Mouse (Mus musculus) heart, postnatal 10 days (tissue): ENCODE measurements around the gene Snapc3. TPM values are rescaled to one million over a fixed set of nuclear protein-coding genes. Genes with fewer than 3 reads are reported as not detected.

Source experiments
- DNase-seq, 2 experiments: peaks; one replicate each; pipeline ENCODE4 v3.0.0; 2021
- intact Hi-C: fragments of 180-260 bp; cut with DNase I; formaldehyde crosslinking; loops from one replicate; pipeline ENCODE4 v1.15.1; 2025
- total RNA-seq, 2 experiments: library from RNA; stranded (reverse); gene quantifications; 2 replicates each; pipeline ENCODE4 v1.2.3; 2021

Gene Snapc3
- 10 to 100 TPM; 24.0 to 25.6 TPM for total RNA-seq

DNA sequence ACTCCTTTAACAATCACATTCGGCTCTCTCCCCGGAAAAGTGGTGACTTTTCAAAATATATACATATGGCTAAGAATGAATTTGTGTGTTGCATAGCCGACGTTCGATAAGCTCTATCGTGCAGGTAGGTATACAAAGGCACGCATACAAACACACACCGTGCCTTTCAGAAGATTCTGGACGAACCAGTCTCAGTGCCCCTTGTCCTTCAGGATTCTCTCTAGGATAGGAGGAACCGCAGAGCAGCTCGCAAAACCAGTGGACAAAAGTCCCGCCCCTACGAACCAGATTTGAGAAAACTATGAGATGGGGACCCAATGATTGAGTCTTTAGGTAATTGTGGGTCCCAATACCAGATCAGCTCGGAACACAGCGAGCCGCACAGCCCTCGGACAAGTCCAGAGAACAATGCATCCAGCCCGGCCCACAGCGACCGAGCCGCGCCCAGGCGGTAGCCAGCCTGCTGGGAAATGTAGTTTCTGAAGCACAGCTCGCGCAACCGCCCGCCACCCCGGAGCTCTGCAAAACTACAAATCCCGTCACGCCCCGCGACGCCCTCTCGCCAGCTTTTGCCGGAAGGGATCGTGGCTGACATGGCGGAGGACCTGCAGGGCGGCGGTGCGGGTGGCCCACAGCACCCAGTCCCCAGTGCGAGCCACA, at the start of gene Snapc3:
TSS of gene Snapc3 (plus strand) at position 565 of the 660 bp plus-strand sequence.
- intact Hi-C loops: loop anchor here (5.0 kb wide), 2 partner anchors 95 to 110 kb away; partner anchors contain the start of genes Ccdc171 and Ttc39b
- peak; percentile 97 to 98 for DNase-seq

DNA sequence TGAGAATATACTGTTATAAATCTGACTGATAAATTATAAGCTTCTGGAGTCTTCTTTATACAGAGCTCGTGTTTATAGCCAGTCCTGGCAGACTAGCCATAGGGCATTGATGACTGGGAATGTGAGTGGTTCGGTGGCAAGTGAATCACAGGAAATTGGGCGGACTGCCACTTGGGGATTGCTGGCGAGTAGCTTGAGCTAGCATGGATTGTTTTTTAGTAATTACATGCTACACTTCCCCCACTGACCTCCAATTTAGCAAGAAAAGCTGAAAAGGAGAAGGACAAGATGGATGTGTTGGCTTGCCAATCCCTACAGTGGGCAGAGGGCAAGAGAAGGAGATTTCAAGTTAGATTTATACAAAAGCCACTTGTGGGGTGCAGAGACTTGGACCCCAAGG, 44.1 kb upstream of the Snapc3 start:
- no peak for DNase-seq
- intact Hi-C loops: no loop called here

DNA sequence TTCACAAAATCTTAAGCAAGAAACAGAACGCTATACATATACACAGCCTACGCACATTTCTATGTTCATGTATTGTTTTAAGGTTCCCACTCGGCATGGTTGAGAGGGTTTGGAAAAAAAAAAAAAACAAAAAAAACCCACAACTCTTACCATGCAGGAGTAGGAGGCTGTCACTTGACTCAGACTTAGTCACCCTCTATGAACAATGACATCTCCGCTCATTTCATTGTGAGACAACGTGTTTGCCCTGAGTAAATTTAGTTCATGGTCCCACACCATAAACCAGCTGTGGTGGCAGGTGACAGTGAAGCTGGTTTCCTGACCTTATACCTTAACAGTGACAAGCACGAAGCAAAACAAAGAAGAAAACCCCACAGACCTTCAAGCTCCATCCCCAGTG, 41.9 kb upstream of the Snapc3 start:
- intact Hi-C loops: no loop called here
- DNase-seq: no peak

DNA sequence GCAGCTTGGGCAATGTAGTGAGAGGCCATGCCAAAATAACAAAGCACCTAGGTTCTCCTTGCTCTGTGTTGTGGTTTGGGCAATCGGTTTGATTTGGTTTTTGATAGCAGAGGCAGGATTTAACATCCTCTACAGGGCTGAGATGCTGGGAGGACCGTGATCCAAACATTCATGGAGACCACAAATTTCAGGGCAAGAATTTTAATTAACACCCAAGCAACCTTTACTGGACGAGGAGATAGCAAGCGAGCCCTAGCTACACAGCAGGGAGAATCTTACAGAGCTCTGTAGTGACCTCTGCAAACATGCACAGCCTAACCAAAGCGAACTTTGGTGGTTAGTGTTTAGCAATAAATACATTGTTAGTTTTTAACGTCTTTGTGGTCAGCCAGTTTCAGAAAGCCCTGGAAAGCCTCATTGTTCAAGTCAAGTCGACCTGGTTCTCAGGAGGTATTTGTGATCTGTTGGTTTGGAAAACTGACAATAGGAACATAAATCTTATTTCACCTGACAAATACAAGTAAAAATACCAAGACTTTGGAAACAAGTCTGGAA, 41.0 kb upstream of the Snapc3 start:
- intact Hi-C loops: no loop called here
- DNase-seq: no peak

DNA sequence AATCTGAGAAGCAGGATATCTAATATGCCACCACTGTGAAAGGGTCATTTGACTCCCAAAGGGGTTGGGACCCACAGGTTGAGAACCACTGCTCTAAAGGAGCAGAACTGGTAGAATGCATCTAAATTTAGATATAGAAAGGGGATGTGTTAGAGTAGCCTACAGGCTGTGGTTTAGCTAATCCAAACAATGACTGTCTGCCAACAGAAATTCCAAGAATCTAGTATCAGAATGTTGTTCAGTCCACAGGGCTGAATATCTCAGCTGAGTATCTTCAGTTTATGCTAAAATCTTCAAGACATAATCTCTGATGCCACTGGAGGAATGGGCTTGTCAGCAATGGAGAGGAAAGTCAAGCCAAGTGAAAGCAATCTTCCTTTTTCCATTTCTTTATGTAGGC, 38.5 kb upstream of the Snapc3 start:
- intact Hi-C loops: no loop called here

DNA sequence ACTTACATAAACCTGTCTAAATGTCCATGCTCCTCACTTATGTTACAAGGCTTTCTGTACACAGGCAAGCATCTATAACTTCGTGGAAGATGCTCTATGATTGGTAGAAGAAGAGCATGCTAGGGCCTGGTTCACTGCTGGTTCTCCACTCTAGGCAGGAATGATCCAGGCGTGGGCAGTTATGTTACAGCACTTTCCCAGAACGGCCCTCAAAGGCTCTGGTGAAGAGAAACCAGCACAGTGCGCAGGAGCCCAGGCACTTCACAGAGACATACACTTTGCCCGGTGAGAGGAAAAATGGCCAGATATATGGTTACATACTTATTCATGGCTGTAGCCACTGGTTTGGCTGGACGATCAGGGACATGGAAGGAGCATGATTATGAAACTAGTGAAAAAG, 37.8 kb upstream of the Snapc3 start:
- DNase-seq: no peak
- intact Hi-C loops: loop anchor here (10.0 kb wide), 1 partner anchor 195 kb away; no protein-coding TSS in a partner anchor

More for the DNA sequence above, 38.5 kb upstream of the Snapc3 start:
- DNase-seq: no peak

DNA sequence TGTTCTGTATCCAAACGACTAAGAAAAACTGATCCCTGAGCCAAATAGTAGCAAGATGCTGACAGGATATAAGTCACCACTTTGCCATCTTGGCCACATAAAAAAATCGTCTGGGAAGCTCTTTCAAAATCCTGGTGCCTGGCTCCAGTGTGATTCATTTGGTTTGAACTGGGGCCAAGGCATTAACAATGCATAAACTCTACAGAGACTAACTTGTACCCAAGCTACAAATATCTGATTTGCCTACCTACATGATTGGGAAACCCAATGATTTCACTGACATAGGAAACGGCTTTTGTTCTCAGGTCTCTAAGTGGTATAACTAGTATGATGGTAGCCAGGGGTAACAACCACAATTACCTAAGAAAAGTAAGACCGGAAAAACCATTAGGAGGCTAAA, 37.3 kb upstream of the Snapc3 start:
- intact Hi-C loops: loop anchor here (10.0 kb wide), 1 partner anchor 195 kb away; no protein-coding TSS in a partner anchor
- DNase-seq: no peak

DNA sequence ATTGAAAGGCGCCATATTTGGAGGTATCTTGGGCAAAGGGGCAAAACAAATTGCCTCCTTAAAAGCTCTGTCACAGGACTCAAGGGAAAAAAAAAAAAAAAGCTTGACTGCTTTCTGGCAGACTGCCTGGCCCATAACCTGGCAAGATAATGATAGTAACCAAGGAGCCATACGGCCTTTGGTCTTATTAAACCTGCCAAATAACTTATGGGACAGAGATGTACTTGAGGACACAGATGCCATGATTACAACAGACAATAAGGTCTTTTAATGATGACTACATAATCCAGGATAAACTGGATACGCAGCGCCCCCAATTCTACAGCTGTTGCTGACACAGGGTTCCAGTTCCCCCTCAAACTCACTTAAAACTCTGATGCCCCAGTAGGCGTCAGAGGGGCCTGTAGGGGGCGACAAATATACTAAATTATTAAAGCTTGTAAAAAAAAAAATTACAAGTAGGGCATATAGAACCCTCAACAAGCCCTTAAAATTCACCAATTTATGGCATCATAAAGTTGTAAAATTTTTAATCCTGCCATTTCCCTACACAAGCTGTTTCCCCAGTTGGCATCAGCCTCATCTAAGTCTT, 33.5 kb upstream of the Snapc3 start:
- peak; percentile 30 to 45 for DNase-seq
- intact Hi-C loops: loop anchor here (10.0 kb wide), 1 partner anchor 191 kb away; no protein-coding TSS in a partner anchor

DNA sequence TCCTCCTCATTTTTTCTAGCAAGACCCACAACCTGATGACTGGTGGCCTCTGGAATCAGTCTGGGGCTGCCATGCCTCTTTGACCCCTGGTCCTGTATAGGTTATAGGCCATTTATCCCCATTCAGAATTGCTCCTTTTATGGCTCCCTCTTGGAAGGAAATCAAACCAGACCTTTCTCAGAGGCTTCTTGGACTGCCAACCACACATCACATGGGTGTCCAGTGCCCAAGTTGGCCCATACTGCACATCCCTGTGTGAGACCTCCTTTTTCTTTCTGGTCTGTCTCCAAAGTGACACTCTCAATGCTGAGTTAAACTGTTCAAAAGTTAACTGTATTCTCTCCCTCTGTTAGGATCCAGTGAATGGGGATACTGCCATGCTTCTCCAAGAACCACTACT, 32.4 kb upstream of the Snapc3 start:
- intact Hi-C loops: loop anchor here (10.0 kb wide), 1 partner anchor 190 kb away; no protein-coding TSS in a partner anchor
- DNase-seq: no peak

DNA sequence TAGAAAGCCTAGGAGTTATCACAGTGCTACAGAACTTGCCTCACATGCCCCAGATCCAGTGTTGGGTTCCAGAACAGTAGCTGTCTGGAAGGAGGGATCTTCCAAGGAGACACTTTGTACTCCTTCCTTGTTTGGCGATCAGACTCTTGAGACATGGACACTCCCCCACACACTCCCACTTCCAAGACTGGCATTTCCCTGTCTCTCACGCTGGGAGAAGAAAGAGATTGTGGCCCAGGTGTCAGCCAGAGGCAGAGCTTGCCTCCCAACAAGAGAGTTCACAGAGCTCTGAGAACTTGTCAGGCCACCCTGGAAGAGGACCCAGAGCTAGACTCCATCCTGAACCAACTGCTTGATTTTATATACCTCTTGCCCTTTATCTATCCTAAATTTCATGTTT, 27.0 kb upstream of the Snapc3 start:
- intact Hi-C loops: no loop called here
- DNase-seq: no peak

DNA sequence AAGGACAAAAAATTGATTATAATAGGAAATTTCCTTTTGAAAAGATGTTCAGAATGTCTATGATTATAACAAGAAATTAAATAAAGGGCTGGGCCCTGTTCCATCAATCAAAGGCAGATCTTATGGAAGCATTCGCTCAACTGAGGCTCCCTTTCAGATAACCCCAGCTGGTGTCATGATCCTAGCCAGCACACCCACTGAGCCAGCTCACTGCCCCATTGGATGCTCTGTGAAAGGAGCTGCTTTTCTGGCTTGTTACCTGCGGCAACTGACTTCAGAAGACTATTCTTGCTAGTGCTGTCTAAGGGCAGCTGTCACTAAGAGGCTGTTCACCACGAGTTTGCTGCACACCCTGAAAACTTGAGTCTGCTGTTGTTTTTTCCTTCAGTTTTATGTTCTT, 25.6 kb upstream of the Snapc3 start:
- intact Hi-C loops: no loop called here
- DNase-seq: no peak

DNA sequence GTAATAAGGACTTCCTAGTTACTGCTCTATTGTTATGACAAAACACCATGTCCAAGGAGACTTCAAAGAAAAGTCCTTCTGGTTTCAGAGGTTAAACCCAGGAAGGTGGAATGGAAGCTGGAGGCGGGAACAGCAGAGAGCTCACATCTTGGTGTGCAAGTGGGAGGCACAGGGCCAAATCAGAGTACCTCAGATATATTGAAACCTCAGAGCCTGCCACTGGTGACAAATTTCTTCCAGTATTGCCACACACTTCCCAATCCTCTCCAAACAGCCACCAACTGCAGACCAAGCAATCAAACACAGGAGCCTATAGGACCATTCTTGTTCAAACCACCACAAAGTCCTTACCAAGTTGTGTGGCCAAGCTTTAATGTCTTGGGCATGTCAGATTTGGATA, 23.8 kb upstream of the Snapc3 start:
- DNase-seq: no peak
- intact Hi-C loops: no loop called here

DNA sequence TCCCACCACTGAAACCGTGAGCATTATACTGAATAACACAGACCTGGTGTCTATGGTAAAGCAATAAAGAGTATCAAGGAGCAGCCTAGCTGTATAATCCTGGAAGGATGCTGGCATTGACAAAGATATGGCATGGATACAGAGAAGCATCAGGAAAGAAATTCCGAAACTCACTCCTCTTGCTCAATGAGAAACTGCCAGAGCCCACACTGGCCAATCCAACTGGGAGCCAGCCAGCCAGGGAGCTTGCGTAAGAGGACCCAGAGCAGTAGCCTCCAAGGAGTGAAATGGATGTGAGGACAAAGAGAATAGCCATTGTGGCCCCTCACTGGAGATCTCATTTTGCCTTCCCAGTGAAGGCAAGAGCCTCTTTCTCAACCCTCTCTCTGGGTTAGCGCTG, 21.2 kb upstream of the Snapc3 start:
- intact Hi-C loops: no loop called here
- peak; percentile 48 to 53 for DNase-seq

DNA sequence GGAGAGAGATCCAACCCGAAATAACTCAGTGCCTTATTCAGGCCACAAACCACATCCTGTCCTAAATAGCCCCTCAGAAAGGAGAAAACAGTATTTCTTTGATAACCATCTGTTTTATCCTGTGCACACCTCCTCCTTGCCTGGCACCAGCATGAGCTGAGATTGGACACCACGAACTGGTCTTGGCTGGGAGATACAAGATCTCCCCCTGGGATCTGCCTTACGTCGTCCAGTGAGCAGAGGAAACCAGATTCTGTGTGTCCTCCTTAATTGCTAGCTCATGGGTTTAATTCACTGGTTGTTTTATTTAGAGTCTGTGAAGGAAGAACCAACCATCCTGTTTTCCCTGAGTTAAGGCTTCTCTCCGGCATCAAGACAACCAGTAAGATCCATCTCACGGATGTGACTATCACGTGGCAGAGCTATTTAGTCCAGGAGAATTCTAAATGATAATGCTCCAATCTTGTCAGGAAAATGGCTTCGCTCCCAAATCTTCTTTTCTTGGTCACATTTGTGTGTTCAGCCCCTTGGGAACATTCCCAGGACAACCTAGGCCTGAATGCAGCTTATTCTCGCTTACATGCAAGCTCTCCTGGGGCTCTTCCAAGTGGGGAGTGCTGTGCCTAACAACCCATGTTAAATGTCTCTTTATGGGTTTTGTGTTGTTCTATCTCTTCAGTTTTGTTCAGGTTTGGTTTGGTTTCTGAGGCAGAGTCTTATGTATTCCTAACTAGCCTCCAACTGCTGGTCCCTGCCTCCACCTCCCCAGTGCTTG, 20.3 kb upstream of the Snapc3 start:
- no peak for DNase-seq
- intact Hi-C loops: no loop called here

DNA sequence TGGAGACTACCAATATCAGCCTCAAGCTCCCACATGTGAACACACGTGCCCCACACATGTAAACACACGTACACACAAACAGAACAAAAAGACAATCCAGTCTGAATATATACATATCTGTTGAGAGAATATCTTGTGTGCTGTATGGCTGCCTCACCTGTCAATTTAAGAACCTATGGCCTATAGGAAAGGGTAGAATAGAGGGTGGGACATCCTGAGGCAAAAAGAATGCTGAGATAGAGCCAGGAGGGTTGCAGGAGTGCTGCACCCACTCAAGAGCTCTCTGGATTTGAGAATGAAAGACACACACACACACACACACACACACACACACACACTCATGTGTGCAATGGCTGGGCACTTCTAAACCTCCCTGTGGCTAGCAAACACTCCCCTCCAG, 19.0 kb upstream of the Snapc3 start:
- no peak for DNase-seq
- intact Hi-C loops: no loop called here

DNA sequence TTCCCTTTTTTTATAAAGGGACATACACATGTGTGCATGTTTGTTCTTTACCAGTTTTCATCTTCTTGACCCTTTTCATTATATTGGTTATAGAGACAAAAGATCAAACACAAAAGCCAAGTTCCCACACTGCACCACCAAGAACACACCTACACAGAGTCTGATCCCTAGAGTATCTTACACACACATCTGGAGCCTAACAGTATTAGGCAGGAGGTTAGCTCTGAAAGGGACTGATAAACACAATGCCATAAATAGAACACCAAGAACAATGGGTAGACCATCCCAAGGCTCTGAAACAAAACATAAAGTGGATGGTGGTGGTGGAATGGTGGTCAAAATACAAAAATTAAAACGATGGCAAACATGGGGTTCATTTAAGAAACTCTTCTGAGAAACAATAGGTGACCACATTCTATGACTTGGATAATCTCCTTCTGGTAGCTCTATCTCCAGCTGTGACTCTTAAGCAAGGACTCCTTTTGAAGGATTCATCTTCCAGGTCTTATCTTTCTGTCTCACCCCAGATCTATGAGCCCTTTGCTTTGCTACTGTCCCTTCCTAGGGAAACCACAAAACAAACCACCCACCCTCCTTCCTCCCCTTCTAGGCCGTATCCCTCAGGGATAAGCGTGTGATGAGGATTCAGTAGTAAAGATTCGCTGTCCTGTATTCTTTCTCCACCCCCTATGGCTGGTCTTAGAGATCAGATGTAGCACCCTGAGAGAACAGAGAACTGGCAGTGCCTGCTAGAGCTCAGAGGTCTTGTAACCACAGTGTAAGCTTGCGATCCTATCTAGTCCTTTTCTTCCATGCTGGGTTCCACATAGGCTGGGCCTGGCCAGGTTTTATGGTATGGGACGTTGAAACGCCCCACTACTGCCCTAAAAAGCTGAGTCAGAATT, 16.6 kb upstream of the Snapc3 start:
- DNase-seq: no peak
- intact Hi-C loops: no loop called here

DNA sequence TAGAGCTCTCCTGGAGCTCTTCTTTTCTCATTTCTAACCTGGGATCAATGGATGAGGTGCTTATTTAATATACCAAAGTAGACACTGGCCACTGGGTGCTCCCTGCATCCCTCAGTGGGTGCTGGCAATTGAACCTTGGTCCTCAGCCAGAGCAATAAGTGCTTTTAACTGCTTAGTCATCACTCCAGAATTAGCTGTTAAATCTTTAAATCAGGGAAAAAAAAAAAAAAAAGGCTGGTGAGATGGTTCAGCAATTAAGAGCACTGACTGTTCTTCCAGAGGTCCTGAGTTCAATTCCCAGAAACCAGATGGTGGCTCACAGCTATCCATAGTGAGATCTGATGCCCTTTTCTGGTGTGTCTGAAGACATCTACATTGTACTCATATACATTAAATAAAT, 15.8 kb upstream of the Snapc3 start:
- no peak for DNase-seq
- intact Hi-C loops: no loop called here

DNA sequence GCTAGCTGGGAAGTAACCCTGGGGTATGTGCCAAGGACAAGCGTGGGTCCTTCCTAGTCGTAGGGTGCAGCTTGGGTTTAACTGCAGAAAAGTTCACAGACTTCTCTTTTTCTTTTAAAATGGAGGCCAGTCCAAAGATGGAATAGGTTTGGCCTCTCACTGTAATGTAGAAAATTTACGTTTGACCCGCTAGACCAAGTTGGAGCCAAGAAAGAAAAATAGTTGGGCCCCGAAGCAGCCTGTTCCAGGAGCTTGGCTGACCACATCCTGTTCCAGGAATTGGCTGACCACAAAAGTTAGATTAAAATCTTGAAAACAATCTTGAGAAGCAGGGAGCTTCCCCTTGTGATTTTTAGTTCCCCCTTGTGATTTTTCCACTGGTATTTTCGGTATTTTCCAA, 9.8 kb upstream of the Snapc3 start:
- intact Hi-C loops: no loop called here

DNA sequence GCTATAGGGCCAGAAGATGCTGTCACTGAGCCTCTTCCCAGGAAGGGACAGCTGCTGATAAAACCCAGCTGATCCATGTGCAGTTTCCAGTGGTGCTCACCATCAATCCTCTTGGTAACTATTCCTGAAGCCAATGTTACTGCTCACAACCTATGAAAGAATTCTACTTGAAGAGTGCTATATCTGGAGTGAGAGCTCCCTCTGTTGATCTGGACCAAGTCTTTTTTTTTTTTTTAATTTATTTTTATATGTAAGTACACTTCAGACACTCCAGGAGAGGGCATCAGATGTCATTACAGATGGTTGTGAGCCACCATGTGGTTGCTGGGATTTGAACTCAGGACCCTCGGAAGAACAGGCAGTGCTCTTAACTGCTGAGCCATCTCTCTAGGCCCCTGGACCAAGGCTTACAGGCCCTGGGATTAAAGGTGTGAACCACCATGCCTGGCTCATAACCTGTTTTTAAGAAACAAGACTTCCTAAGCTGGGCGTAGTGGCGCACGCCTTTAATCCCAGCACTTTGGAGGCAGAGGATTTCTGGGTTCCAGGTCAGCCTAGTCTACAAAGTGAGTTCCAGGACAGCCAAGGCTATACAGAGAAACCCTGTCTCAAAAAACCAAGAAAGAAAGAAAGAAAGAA, 7.5 kb upstream of the Snapc3 start:
- intact Hi-C loops: loop anchor here (1.0 to 5.0 kb wide), 3 partner anchors 107 to 157 kb away; no protein-coding TSS in a partner anchor
- DNase-seq: peak; percentile 11 to 21

More for the DNA sequence above, 9.8 kb upstream of the Snapc3 start:
- DNase-seq: no peak

DNA sequence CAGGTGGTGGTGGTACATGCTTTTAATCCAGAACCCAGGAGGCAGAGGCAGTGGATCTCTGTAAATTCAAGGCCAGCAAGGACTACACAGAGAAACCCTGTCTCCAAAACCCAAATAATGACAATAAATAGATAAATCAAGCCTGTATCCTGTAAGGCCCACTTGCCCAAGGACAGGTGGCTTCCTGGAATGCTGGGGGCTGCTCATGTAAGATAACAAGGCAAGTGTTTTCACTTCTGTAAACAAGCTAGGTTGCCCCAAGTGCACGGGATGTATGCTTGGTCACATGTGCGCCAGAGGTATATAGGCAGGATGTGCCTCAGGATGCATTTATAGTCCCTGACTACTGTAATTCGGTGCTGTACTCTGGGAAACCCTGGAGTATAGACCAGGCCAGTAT, 5.5 kb upstream of the Snapc3 start:
- intact Hi-C loops: loop anchor here (5.0 kb wide), 1 partner anchor 155 kb away; no protein-coding TSS in a partner anchor
- no peak for DNase-seq
